Mouse (Mus musculus) heart, embryonic 14.5 days (tissue): ENCODE results near the gene Phospho2. TPM values are rescaled to one million over a fixed set of nuclear protein-coding genes. Genes with fewer than 3 reads are reported as not detected.
A peak's percentile ranks its signal among the peaks of the same experiment; 100 is the strongest.

ENCODE experiments used
- ATAC-seq: fragments of 200-750 bp; cut with Nextera tagmentation; 2 replicates; pipeline ENCODE4 v1.8.0; 2017; ENCODE audit warnings: low read depth, moderate TSS enrichment; ENCODE audit not compliant: insufficient number of reproducible peaks, insufficient read depth, low FRiP score
- H3K27ac ChIP-seq, 2 experiments: fragments of 200-500 bp in 1 of 2; fragments of 300-500 bp in 1 of 2; sonication (generic) in 1 of 2; replicated peaks in 1 of 2; 2 replicates each; pipeline ENCODE4 v1.5.1; 2012 to 2014; ENCODE audit warnings: low read depth in 2 of 2, low read length in 2 of 2, control low read depth in 1 of 2, mild to moderate bottlenecking in 1 of 2, mixed read lengths in 1 of 2; ENCODE audit not compliant: control insufficient read depth in 1 of 2, insufficient read depth in 1 of 2
- H3K27me3 ChIP-seq: fragments of 300-500 bp; sonication (generic); 2 replicates; pipeline ENCODE4 v1.6.1; 2014; ENCODE audit warnings: mild to moderate bottlenecking, low read length, control low read depth; ENCODE audit not compliant: control insufficient read depth, insufficient read depth
- H3K36me3 ChIP-seq: fragments of 300-500 bp; sonication (generic); 2 replicates; pipeline ENCODE4 v1.6.1; 2014; ENCODE audit warnings: mild to moderate bottlenecking, control low read depth, low read length, mixed read lengths; ENCODE audit not compliant: control insufficient read depth, insufficient read depth
- H3K4me1 ChIP-seq, 2 experiments: fragments of 200-500 bp in 1 of 2; fragments of 300-500 bp in 1 of 2; sonication (generic) in 1 of 2; 2 replicates each; pipeline ENCODE4 v1.6.1; 2012 to 2014; ENCODE audit warnings: low read length in 2 of 2, control low read depth in 1 of 2, mixed read lengths in 1 of 2; ENCODE audit not compliant: control insufficient read depth in 2 of 2, insufficient read depth in 2 of 2
- H3K4me2 ChIP-seq: fragments of 300-500 bp; sonication (generic); 2 replicates; pipeline ENCODE4 v1.6.1; 2014; ENCODE audit warnings: mild to moderate bottlenecking, low read length
- H3K4me3 ChIP-seq, 2 experiments: fragments of 200-500 bp in 1 of 2; fragments of 300-500 bp in 1 of 2; sonication (generic) in 1 of 2; 2 replicates each; pipeline ENCODE4 v1.5.1; 2012 to 2014; ENCODE audit warnings: low read length in 2 of 2, mild to moderate bottlenecking in 2 of 2, control low read depth in 1 of 2, low read depth in 1 of 2, moderate library complexity in 1 of 2; ENCODE audit not compliant: control insufficient read depth in 1 of 2, insufficient read depth in 1 of 2
- H3K9ac ChIP-seq: fragments of 300-500 bp; sonication (generic); 2 replicates; pipeline ENCODE4 v1.6.1; 2014; ENCODE audit warnings: mild to moderate bottlenecking, low read length
- H3K9me3 ChIP-seq: fragments of 300-500 bp; sonication (generic); 2 replicates; pipeline ENCODE4 v1.6.1; 2016; ENCODE audit warnings: low read length, control low read depth; ENCODE audit not compliant: control insufficient read depth
- WGBS: fragments of 180-500 bp; shearing (Covaris S2); extraction: QIAGEN DNeasy Blood & Tissue Kit; methylation state at CpG from one replicate; pipeline ENCODE4 v1.1.7; 2014; 5-methylcytosine and 5-hydroxymethylcytosine counted together
- polyA plus RNA-seq: library from polyadenylated mRNA; unstranded; fragments of >200 nt; fragmentation: Nextera tagmentation; extraction: Ambion mirVana; gene quantifications from 2 replicates; pipeline ENCODE4 v1.2.1, GENCODE M21; 2014

The Phospho2 gene
- polyA plus RNA-seq, 1 experiment from 2014 or later, result 20.2 TPM

- Histone ChIP-seq H3K4me1 (peaks cover 7 to 12% of the 10 kb centered on the region in 2 experiments), H3K36me3 (peaks cover 55% of the 10 kb centered on the region), H3K4me2 (no peak overlapping the region), H3K9me3 (no peaks in the 10 kb centered on the region), H3K4me3 (no peak overlapping the region), H3K9ac (no peak overlapping the region), H3K27me3 (no peaks in the 10 kb centered on the region), H3K27ac (0 out of 4 replicates have a peak overlapping the region, but pooled peaks of 1 of the 2 experiments have one; percentile 17)
- no peak for ATAC-seq
- 78% methylated on average over 10 of the region's 10 CpGs for WGBS
Measured at GRCm38 (mm10) chr2:69825898-69826297, 36.5 kb downstream of the Phospho2 start.

- H3K36me3 ChIP-seq, result peaks cover 60% of the 10 kb centered on the region
Measured at GRCm38 (mm10) chr2:69826380-69826779, 37.0 kb downstream of the Phospho2 start.

GRCm38 (mm10) chr2:69828031-69828430 lies 38.6 kb downstream of the Phospho2 start:
- WGBS, result 45% methylated on average over 7 of the region's 7 CpGs
- no peaks in the 10 kb centered on the region for H3K9me3 ChIP-seq
- H3K4me1 ChIP-seq, result peaks cover 4 to 7% of the 10 kb centered on the region in 2 experiments; a peak in 3 of 4 replicates
- H3K27me3 ChIP-seq, result no peaks in the 10 kb centered on the region
- no peak overlapping the region for H3K4me3 ChIP-seq
- no peak for ATAC-seq
- no peak overlapping the region for H3K27ac ChIP-seq
- no peak overlapping the region for H3K4me2 ChIP-seq
- H3K36me3 ChIP-seq, result peaks cover 73% of the 10 kb centered on the region
- no peak overlapping the region for H3K9ac ChIP-seq

More at GRCm38 (mm10) chr2:69826380-69826779, 37.0 kb downstream of the Phospho2 start:
- Histone ChIP-seq H3K4me2 (no peak overlapping the region), H3K9me3 (no peaks in the 10 kb centered on the region), H3K9ac (no peak overlapping the region), H3K27ac (peak overlapping the region in 1 of 2 experiments; percentile 17; a peak in 1 of 4 replicates), H3K27me3 (no peaks in the 10 kb centered on the region), H3K4me3 (no peak overlapping the region), H3K4me1 (peaks cover 5 to 8% of the 10 kb centered on the region in 2 experiments; a peak in 3 of 4 replicates)
- ATAC-seq, result no peak
- 56% methylated on average over 2 of the region's 2 CpGs for WGBS

- Histone ChIP-seq H3K4me1 (peaks cover 0 to 4% of the 10 kb centered on the region in 2 experiments; a peak in 1 of 4 replicates), H3K4me2 (no peak overlapping the region), H3K4me3 (no peak overlapping the region), H3K9me3 (no peaks in the 10 kb centered on the region), H3K9ac (no peak overlapping the region), H3K27ac (no peak overlapping the region), H3K36me3 (peaks cover 84% of the 10 kb centered on the region), H3K27me3 (no peaks in the 10 kb centered on the region)
- ATAC-seq, result no peak
- WGBS, result 79% methylated on average over 2 of the region's 2 CpGs
Measured at GRCm38 (mm10) chr2:69829680-69830079, 40.3 kb downstream of the Phospho2 start.

- no peak for ATAC-seq
- WGBS, result 78% methylated on average over 8 of the region's 8 CpGs
- no peak overlapping the region for H3K4me3 ChIP-seq
- no peak overlapping the region for H3K9ac ChIP-seq
- H3K36me3 ChIP-seq, result peaks cover 84% of the 10 kb centered on the region
- H3K4me2 ChIP-seq, result no peak overlapping the region
- peaks cover 0 to 4% of the 10 kb centered on the region in 2 experiments; a peak in 1 of 4 replicates for H3K4me1 ChIP-seq
- no peak overlapping the region for H3K27ac ChIP-seq
- no peaks in the 10 kb centered on the region for H3K9me3 ChIP-seq
- no peaks in the 10 kb centered on the region for H3K27me3 ChIP-seq
Measured at GRCm38 (mm10) chr2:69830116-69830515, 40.7 kb downstream of the Phospho2 start.

- H3K4me1 ChIP-seq, result no peaks in the 10 kb centered on the region
- no peaks in the 10 kb centered on the region for H3K9me3 ChIP-seq
- H3K27me3 ChIP-seq, result no peaks in the 10 kb centered on the region
- peaks cover 49% of the 10 kb centered on the region for H3K36me3 ChIP-seq
- WGBS, result 81% methylated on average over 6 of the region's 7 CpGs
- no peak overlapping the region for H3K9ac ChIP-seq
- no peak overlapping the region for H3K4me3 ChIP-seq
- no peak for ATAC-seq
- no peak overlapping the region for H3K27ac ChIP-seq
- no peak overlapping the region for H3K4me2 ChIP-seq
Measured at GRCm38 (mm10) chr2:69837244-69837967, 48.0 kb downstream of the Phospho2 start.

GRCm38 (mm10) chr2:69837996-69838395 lies 48.6 kb downstream of the Phospho2 start:
- H3K4me1 ChIP-seq, result no peaks in the 10 kb centered on the region
- WGBS, result 29% methylated on average over 3 of the region's 3 CpGs
- no peak overlapping the region for H3K9ac ChIP-seq
- H3K4me3 ChIP-seq, result no peak overlapping the region
- H3K27ac ChIP-seq, result no peak overlapping the region
- H3K27me3 ChIP-seq, result no peaks in the 10 kb centered on the region
- H3K9me3 ChIP-seq, result no peaks in the 10 kb centered on the region
- no peak overlapping the region for H3K4me2 ChIP-seq
- ATAC-seq, result no peak
- peaks cover 43% of the 10 kb centered on the region for H3K36me3 ChIP-seq
